Mouse (Mus musculus) spleen, adult 2 months (tissue): ENCODE data around the gene Terb1. TPM values are rescaled to one million over a fixed set of nuclear protein-coding genes. Genes with fewer than 3 reads are reported as not detected.

Experiments used
- DNase-seq, 2 experiments: peaks; one replicate each; pipeline versions ENCODE4 v3.0.0 to v3.0.0-alpha.2; 2012 to 2021; ENCODE audit warnings: low spot score in 2 of 2, low read depth in 1 of 2
- H3K27ac ChIP-seq: fragments of 200-500 bp; 2 replicates; pipeline ENCODE4 v1.5.1; 2012; ENCODE audit warnings: low read length, inconsistent platforms; ENCODE audit not compliant: insufficient read depth
- H3K27me3 ChIP-seq: fragments of 200-500 bp; 2 replicates; pipeline ENCODE4 v1.6.1; 2012; ENCODE audit warnings: mild to moderate bottlenecking, moderate library complexity, low read length, inconsistent platforms; ENCODE audit not compliant: control insufficient read depth, insufficient read depth
- H3K36me3 ChIP-seq: fragments of 200-500 bp; 2 replicates; pipeline ENCODE4 v1.6.1; 2012; ENCODE audit warnings: mild to moderate bottlenecking, low read length, inconsistent platforms; ENCODE audit not compliant: control insufficient read depth, insufficient read depth
- H3K4me1 ChIP-seq: fragments of 200-500 bp; 2 replicates; pipeline ENCODE4 v1.6.1; 2011; ENCODE audit warnings: inconsistent platforms; ENCODE audit not compliant: control insufficient read depth, insufficient read depth, insufficient read length
- H3K4me3 ChIP-seq: fragments of 200-500 bp; 2 replicates; pipeline ENCODE4 v1.5.1; 2011; ENCODE audit warnings: mild to moderate bottlenecking, inconsistent platforms; ENCODE audit not compliant: insufficient read depth, insufficient read length; ENCODE audit errors: extremely low read depth
- CTCF ChIP-seq: fragments of 200-500 bp; IDR thresholded peaks from 2 replicates; pipeline ENCODE4 v1.5.1; 2011; ENCODE audit warnings: mild to moderate bottlenecking, inconsistent platforms; ENCODE audit not compliant: insufficient read depth, insufficient read length, insufficient replicate concordance; ENCODE audit errors: extremely low read depth
- POLR2A ChIP-seq: fragments of 200-500 bp; IDR thresholded peaks from 2 replicates; pipeline ENCODE4 v1.6.1; 2011; ENCODE audit warnings: low read depth, low read length, inconsistent platforms
- WGBS: fragments of 180-500 bp; shearing (Covaris S2); methylation state at CpG from one replicate; pipeline ENCODE4 v1.1.7; 2018; 5-methylcytosine and 5-hydroxymethylcytosine counted together
- polyA plus RNA-seq: library from polyadenylated mRNA; depleted of rRNA; stranded (reverse); fragments of >200 nt; gene quantifications from 2 replicates; pipeline ENCODE4 v1.2.3, GENCODE M21; 2012

The Terb1 gene
- polyA plus RNA-seq, 1 experiment = 0.23 TPM

DNA sequence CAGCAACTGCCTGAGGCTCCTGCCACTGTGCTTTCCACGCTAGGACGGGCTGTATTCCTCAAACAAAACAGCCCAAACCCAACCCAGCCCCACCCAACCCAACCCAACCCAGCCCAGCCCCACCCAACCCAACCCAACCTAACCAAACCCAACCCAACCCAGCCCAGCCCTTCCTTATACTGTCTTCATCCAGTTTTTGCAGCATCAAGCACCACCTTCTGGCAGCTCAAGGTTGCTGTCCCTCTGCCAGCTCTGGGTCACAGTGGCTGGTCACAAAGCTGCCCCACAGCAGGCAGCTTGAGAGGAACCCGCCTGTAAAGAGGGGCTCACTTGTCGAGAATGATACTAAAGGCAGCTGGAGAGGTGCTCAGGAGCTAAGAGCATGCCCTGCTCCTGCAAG lies 75.4 kb downstream of the Terb1 start:
- DNase-seq = no peak
- no peak for TF ChIP-seq POLR2A
- no peak for TF ChIP-seq CTCF
- Histone ChIP-seq H3K27me3 (no peaks in the 10 kb centered on the region), H3K27ac (no peak overlapping the region), H3K4me3 (no peak overlapping the region), H3K36me3 (peaks cover 40% of the 10 kb centered on the region), H3K4me1 (peaks cover 10% of the 10 kb centered on the region)
- WGBS = 49% methylated on average over 4 of the region's 4 CpGs

DNA sequence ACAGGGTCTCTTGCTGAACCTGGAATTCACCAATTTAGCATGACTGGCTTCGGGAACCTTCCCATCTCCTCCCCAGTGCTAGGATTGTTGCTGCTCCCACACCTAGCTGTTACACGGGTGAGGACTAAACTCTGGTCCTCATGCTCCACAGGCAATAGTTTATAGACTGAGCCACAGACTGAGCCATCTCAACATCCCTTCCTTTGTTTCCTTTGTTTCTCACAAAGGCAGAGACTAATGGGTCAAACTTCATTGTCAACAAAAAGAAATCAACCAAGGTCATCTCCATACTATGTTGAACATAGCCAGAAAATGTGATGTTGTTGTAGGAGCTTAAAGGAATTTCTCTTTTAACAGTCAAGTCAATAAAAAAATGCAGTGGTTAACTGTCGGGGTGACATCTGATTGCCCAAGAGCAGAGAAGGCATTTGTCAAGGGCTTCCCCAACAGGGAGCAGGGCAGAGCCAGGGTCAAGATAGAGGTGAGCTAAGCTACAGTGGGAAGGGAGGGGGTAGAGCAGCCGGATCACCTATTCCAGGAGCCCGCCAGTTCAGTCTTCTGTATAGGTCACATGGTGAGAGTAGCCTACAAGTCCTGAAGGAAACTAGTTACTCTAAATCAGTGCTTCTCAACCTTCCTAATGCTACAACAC lies 76.4 kb downstream of the Terb1 start:
- Histone ChIP-seq H3K27ac (no peak overlapping the region), H3K4me1 (peaks cover 10% of the 10 kb centered on the region), H3K4me3 (no peak overlapping the region), H3K27me3 (no peaks in the 10 kb centered on the region), H3K36me3 (peaks cover 40% of the 10 kb centered on the region)
- TF ChIP-seq POLR2A (no peak), CTCF (no peak)
- 90% methylated on average over 5 of the region's 5 CpGs for WGBS
- DNase-seq = no peak

DNA sequence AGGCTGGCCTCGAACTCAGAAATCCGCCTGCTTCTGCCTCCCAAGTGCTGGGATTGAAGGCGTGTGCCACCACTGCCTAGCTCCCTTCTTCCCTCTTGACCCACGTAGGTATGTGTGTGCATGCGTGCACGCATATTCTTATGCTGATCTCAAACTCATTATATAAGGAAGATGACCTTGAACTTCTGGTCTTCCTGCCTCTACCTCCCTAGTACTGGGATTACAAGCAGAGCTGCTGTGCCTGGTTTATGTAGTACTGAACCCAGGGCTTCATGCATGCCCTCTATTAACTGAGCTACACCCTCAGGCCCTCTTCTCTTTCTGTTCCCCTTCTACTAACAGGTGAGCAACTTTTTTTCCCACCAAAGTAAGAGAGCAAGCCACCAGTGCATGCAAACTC lies 77.1 kb downstream of the Terb1 start:
- DNase-seq = no peak
- H3K4me3 ChIP-seq = no peak overlapping the region
- H3K27me3 ChIP-seq = no peaks in the 10 kb centered on the region
- H3K4me1 ChIP-seq = peaks cover 10% of the 10 kb centered on the region
- peaks cover 42% of the 10 kb centered on the region for H3K36me3 ChIP-seq
- WGBS = 98% methylated on average over 6 of the region's 6 CpGs
- H3K27ac ChIP-seq = no peak overlapping the region
- TF ChIP-seq POLR2A (no peak), CTCF (no peak)

DNA sequence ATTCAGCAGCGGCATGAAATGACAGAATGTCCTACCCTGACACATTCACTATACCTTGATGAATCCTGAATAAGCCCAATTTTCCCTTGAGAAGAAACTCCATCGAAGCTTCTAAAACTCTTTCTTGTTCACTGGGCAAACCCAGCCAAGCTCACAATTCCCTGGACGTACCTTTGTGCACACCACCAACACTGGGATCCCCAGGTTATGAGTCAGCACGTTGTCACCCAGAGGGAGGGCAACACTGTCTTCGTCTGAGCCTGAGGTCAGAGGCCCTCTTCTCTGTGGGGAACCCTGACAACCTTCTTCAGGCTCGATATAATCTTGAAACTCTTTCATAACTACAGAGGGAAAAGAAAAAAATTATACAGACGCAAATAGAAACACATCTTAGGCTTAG lies 79.5 kb downstream of the Terb1 start:
- H3K27me3 ChIP-seq = no peaks in the 10 kb centered on the region
- TF ChIP-seq POLR2A (no peak), CTCF (no peak)
- H3K36me3 ChIP-seq = peaks cover 40% of the 10 kb centered on the region
- no peak for DNase-seq
- 92% methylated on average over 7 of the region's 7 CpGs for WGBS
- H3K4me3 ChIP-seq = no peak overlapping the region
- no peak overlapping the region for H3K27ac ChIP-seq
- H3K4me1 ChIP-seq = peaks cover 2% of the 10 kb centered on the region; the same call in 1 of the 2 replicates

GRCm38 (mm10) chr8:104427703-104428102 lies 82.0 kb downstream of the Terb1 start:
- Histone ChIP-seq H3K36me3 (peaks cover 43% of the 10 kb centered on the region), H3K27ac (no peak overlapping the region), H3K27me3 (no peaks in the 10 kb centered on the region), H3K4me3 (no peak overlapping the region), H3K4me1 (no peaks in the 10 kb centered on the region)
- WGBS = 58% methylated on average over 13 of the region's 13 CpGs
- DNase-seq = no peak
- TF ChIP-seq POLR2A (no peak), CTCF (no peak)

DNA sequence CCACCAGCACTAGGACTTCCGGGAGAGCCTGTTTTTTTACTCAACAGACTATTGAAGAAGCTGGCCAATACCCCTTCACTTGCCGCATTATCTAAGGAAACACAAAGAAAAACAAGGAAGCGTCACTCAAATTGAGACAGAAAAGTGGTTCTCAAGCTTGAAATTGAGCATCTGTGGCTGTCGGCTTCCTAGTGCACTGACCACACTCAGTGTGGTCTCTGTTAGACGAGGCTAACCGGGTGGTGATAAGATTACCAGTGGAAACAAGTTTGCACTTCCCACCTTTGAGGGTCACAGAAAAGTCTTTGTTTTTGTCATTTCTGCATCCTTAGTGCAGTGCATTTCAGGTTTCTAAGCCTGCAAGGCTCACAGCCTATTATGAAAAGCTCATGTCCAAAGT lies 87.4 kb downstream of the Terb1 start:
- Histone ChIP-seq H3K36me3 (peaks cover 42% of the 10 kb centered on the region), H3K27me3 (no peaks in the 10 kb centered on the region), H3K27ac (no peak overlapping the region), H3K4me1 (no peaks in the 10 kb centered on the region), H3K4me3 (no peak overlapping the region)
- WGBS = 87% methylated on average over 6 of the region's 6 CpGs
- DNase-seq = no peak
- TF ChIP-seq CTCF (no peak), POLR2A (no peak)

DNA sequence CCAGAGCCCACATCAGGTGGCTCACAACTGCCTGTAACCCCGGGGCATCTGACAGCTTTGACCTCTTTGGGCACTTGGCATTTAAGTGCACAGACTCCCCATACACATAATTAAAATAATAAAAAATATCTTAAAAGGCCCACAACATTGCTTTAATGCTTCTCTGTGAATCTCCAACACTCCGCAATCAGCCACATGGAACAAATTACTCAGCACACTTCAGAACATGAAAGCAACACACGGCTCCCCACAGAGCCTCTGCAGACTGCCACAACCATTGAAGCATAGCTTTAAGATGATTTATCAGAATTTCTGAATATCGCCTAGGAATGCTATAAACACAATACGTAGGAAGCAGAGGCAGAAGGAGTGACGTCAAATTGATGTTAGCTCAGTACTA lies 93.7 kb downstream of the Terb1 start:
- H3K4me3 ChIP-seq = no peak overlapping the region
- TF ChIP-seq CTCF (no peak), POLR2A (no peak)
- H3K36me3 ChIP-seq = peaks cover 11% of the 10 kb centered on the region
- H3K4me1 ChIP-seq = peaks cover 7% of the 10 kb centered on the region; the same call in 1 of the 2 replicates
- no peak overlapping the region for H3K27ac ChIP-seq
- H3K27me3 ChIP-seq = no peaks in the 10 kb centered on the region
- WGBS = 78% methylated on average over 6 of the region's 6 CpGs
- no peak for DNase-seq
